Mouse (Mus musculus) ovary, postnatal 36 days (tissue): ENCODE data around the gene 1700080O16Rik.

ENCODE experiments used
- DNase-seq: peaks from one replicate; pipeline ENCODE4 v3.0.0; 2022; ENCODE audit warnings: low spot score, mixed read lengths

The 1700080O16Rik gene

DNA sequence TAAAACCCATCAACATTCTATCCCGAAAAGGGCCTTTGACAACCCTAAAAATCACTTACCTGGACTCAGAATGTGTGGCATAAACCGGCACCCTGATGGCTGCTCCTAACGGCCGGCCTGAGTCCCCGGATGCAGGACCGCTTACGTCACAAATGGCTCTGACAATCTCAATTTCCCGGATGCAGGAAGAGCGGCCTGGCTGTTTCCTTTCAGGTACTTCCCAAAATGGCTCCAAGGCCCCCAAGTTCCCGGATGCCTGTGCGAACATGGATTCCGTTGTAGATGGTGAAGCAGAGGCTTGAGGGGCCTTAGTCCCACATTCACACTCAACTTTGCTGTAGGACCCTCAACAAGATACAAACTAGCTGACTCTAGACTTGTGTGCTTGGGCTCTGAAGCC, at the start of gene 1700080O16Rik:
Gene 1700080O16Rik (minus strand): TSS at position 101 of the 400 bp plus-strand sequence.
- DNase-seq, result no peak

GRCm38 (mm10) chrX:52017660-52018059, 45.1 kb upstream of the 1700080O16Rik start:
- DNase-seq, result peak; percentile 10

DNA sequence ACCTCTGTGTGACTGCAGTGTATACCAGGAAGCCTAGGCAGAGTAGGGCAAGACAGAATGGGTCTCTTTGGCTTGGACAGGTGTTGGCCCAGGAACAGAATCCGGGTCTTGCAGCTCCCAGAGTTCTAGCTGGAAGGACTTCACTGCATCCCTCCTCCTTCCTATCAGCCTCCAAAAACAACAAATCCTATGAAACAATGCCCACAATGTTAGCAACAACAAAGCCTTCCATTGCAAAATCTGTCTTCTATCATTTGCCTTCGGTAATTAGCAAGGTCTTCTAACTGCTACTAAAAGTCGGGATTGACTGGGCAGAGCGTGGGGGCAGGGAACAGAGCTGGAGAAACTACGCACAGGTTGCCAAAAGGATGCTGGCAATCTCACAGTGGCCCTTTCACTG, 27.5 kb upstream of the 1700080O16Rik start:
- DNase-seq, result no peak

DNA sequence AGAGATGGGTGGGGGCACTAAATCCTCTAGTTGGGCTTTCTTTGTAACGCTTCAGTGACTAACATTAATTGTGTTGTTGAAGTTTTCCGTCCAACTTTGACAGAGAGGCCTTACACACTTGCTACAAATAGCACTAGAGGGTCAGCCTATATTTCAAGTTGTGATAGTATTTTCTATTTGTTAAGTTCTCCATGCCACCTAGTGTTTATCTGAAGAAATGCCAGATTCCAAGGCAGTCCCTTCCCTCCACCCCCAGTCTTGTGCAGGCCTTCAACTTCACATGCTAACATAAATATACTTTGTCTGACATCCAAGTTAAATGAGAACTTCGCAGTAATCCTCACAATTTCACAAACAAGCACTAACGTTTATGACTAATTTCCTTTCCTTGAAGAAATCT, 26.9 kb upstream of the 1700080O16Rik start:
- no peak for DNase-seq

DNA sequence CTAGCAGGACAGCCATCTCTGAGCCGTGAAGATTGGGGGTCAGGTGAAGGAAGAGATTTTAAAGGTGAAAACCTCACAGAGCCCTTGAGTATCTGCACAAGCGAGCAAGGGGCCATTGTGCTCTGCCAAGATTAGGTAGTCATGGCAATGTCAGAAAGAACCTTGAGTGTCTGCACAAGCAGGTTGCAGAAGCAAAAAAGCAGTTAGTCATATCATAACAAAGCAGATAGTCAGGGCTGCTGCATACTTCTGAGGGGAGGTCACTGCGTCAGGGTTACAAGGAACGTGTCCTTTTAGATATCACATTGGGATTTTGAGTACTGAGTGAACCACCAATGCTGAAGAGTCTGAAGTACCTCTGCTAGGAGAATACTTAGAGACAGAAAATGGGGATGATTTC, 3.8 kb upstream of the 1700080O16Rik start:
- no peak for DNase-seq

GRCm38 (mm10) chrX:51974618-51975017, 2.0 kb upstream of the 1700080O16Rik start:
- no peak for DNase-seq

DNA sequence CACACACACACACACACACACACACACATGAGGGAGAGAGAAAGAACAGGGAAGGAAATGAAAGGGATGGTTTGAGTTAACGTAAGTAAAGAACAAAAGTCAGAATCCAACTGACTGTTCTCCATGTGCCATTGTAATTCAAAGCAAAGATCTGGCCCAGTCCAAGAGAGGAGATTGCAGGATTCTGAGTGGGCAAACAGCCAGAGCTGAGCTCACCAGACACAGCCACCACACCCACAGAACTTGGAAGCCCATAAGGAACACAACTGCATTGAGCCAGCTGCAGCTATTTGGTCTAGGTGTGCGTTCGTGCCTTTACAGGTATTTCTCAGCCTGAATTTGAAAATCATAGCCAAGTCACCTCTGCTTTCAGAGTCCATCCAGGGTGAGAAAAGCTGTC, 24.5 kb downstream of the 1700080O16Rik start:
- peak; percentile 28 for DNase-seq

- no peak for DNase-seq
These were observed 34.5 kb downstream of the 1700080O16Rik start for GRCm38 (mm10) chrX:51938076-51938475.

GRCm38 (mm10) chrX:51919091-51919490, 53.5 kb downstream of the 1700080O16Rik start:
- DNase-seq, result no peak
